9 mouse cellular contexts compared by ENCODE assay signal in the genomic region with DNA sequence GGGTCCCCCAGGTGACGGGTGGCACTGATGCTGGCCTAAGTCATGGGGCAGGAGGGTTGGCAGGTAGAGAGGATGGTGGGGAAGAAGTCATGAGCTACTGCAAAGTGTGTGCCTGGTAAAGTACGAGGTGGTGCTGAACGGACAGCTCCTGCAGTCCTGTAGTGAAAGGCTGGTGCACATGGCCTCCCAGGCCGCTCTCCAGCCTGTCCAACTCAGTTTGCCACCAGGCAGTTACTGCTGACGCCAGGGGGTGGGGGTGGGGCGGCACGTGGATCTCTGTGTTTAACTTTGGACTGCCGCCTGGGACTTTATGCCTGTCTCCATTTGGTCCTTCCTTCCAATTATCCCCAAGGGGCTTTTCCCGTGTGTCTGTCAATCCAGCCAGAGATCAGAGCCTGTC. TPM values are rescaled to one million over a fixed set of nuclear protein-coding genes. Genes with fewer than 3 reads are reported as not detected.
DNase-seq lines count a peak whose midpoint lies in the region; ATAC-seq and TF ChIP-seq lines count a peak whose summit lies in the region.
"Had no signal": no experiment of that assay in that cellular context is flagged by ENCODE, and none has a peak within 500 bp of the region (broad histone marks: within the 10 kb centered on the region; RNA-seq: fewer than 3 reads in every experiment).

No protein-coding gene starts in this region.

- no peak overlapping the region for H3K27ac ChIP-seq in hindbrain, postnatal 0 days
- H3K27ac ChIP-seq in liver, postnatal 0 days (ENCODE audit: low read depth) = no peak overlapping the region
- H3K27ac ChIP-seq: heart, embryonic 13.5 days had no signal

- 4% methylated on average over 9 of the region's 9 CpGs for WGBS in hindbrain, postnatal 0 days
- WGBS in liver, postnatal 0 days (ENCODE audit: insufficient replicate concordance) = 5% methylated on average over 9 of the region's 9 CpGs

- H3K9me3 ChIP-seq in hindbrain, postnatal 0 days (ENCODE audit: low read length) = no peaks in the 10 kb centered on the region
- H3K9me3 ChIP-seq in liver, postnatal 0 days (ENCODE audit: low read length) = no peaks in the 10 kb centered on the region
- H3K9me3 ChIP-seq: heart, embryonic 13.5 days had no signal

- no peak for TF ChIP-seq EP300 in liver, postnatal 0 days (IDR thresholded peaks at IDR 0.05; ENCODE audit: low read depth)

- no peak overlapping the region for H3K4me2 ChIP-seq in hindbrain, postnatal 0 days (ENCODE audit: low read depth, low read length)
- no peak overlapping the region for H3K4me2 ChIP-seq in liver, postnatal 0 days (ENCODE audit: low read depth, low read length)
- H3K4me2 ChIP-seq: heart, embryonic 13.5 days had no signal

- ATAC-seq in hindbrain, postnatal 0 days = no peak
- ATAC-seq in liver, postnatal 0 days = peak; percentile 78; the same call in 1 of the 2 replicates

- H3K9ac ChIP-seq in hindbrain, postnatal 0 days (replicated peaks; ENCODE audit: low read length) = no peak overlapping the region
- no peak overlapping the region for H3K9ac ChIP-seq in liver, postnatal 0 days (replicated peaks)
- H3K9ac ChIP-seq: heart, embryonic 13.5 days had no signal

- peaks cover 8% of the 10 kb centered on the region; the same call in 1 of the 2 replicates for H3K4me1 ChIP-seq in hindbrain, postnatal 0 days (ENCODE audit: insufficient read depth, low read length)
- peaks cover 5% of the 10 kb centered on the region for H3K4me1 ChIP-seq in liver, postnatal 0 days (ENCODE audit: insufficient read depth)

- no peaks in the 10 kb centered on the region for H3K36me3 ChIP-seq in hindbrain, postnatal 0 days (ENCODE audit: insufficient read depth, low read length)
- no peaks in the 10 kb centered on the region for H3K36me3 ChIP-seq in liver, postnatal 0 days (replicated peaks; ENCODE audit: insufficient read depth, low read length)
- H3K36me3 ChIP-seq: heart, embryonic 13.5 days had no signal

- no peak for TF ChIP-seq CTCF in hindbrain, postnatal 0 days (IDR thresholded peaks at IDR 0.05; ENCODE audit: low read depth)
- TF ChIP-seq CTCF in liver, postnatal 0 days (IDR thresholded peaks at IDR 0.05; ENCODE audit: low read depth) = no peak

- peak; percentile 37 for DNase-seq in urinary bladder, postnatal 10 days (ENCODE audit: low spot score)
- DNase-seq in urinary bladder, adult 2 months (ENCODE audit: low spot score) = no peak
- DNase-seq in adrenal gland, postnatal 14 days = peak; percentile 85
- peak; percentile 67 for DNase-seq in hindbrain, postnatal 0 days (ENCODE audit: low spot score)
- DNase-seq in liver, postnatal 0 days = peak; percentile 85
- peak; percentile 80 for DNase-seq in retina, postnatal 1 day
- no peak for DNase-seq in cerebellum, postnatal 36 days

- H3K4me3 ChIP-seq in hindbrain, postnatal 0 days (ENCODE audit: low read length) = no peak overlapping the region
- no peak overlapping the region for H3K4me3 ChIP-seq in liver, postnatal 0 days (ENCODE audit: low read depth, low read length)
- H3K4me3 ChIP-seq: heart, embryonic 13.5 days had no signal

- no peaks in the 10 kb centered on the region for H3K27me3 ChIP-seq in hindbrain, postnatal 0 days (ENCODE audit: insufficient read depth, low read length)
- H3K27me3 ChIP-seq in liver, postnatal 0 days (ENCODE audit: insufficient read depth, low read length) = no peaks in the 10 kb centered on the region

RNA-seq across cellular contexts. Expression of a gene that starts 5.0 kb away (rescaled TPM):
- polyA plus RNA-seq in urinary bladder, adult 2 months (2012; rRNA removed) = 0.12 and 0.18 TPM in 2 replicates
- 1.7 and 3.3 TPM in 2 replicates for total RNA-seq in adrenal gland, postnatal 14 days (2021)
- total RNA-seq in hindbrain, postnatal 0 days (2014; rRNA removed) = 26.6 and 42.3 TPM in 2 replicates
- polyA plus RNA-seq in hindbrain, postnatal 0 days (2015; fragmentation: Nextera tagmentation; extraction: Ambion mirVana) = 27.3 and 29.7 TPM in 2 replicates
- not detected in 2 replicates for polyA plus RNA-seq in liver, postnatal 0 days (2015; fragmentation: Nextera tagmentation; extraction: Ambion mirVana)
- polyA plus RNA-seq: spleen, adult 2 months had no signal

RNA-seq across cellular contexts. Expression of a gene that starts 19.8 kb away (rescaled TPM):
- 0.32 and 0.46 TPM in 2 replicates for polyA plus RNA-seq in urinary bladder, adult 2 months (2012; rRNA removed)
- total RNA-seq in adrenal gland, postnatal 14 days (2021) = not detected in 2 replicates
- total RNA-seq in hindbrain, postnatal 0 days (2014; rRNA removed) = not detected in 2 replicates
- not detected in 2 replicates for polyA plus RNA-seq in hindbrain, postnatal 0 days (2015; fragmentation: Nextera tagmentation; extraction: Ambion mirVana)
- 1.2 and 26.9 TPM in 2 replicates for polyA plus RNA-seq in liver, postnatal 0 days (2015; fragmentation: Nextera tagmentation; extraction: Ambion mirVana)

RNA-seq across cellular contexts. Expression of a gene that starts 31.2 kb away (rescaled TPM):
- not detected in 2 replicates for polyA plus RNA-seq in urinary bladder, adult 2 months (2012; rRNA removed)
- total RNA-seq in adrenal gland, postnatal 14 days (2021) = not detected in 2 replicates
- not detected in 2 replicates for total RNA-seq in hindbrain, postnatal 0 days (2014; rRNA removed)
- polyA plus RNA-seq in hindbrain, postnatal 0 days (2015; fragmentation: Nextera tagmentation; extraction: Ambion mirVana) = not detected in 2 replicates
- not detected in 2 replicates for polyA plus RNA-seq in liver, postnatal 0 days (2015; fragmentation: Nextera tagmentation; extraction: Ambion mirVana)
- polyA plus RNA-seq: heart, embryonic 13.5 days; spleen, adult 2 months had no signal

RNA-seq across cellular contexts. Expression of a gene that starts 42.1 kb away (rescaled TPM):
- polyA plus RNA-seq in urinary bladder, adult 2 months (2012; rRNA removed) = 31.2 and 33.5 TPM in 2 replicates
- 57.1 and 69.7 TPM in 2 replicates for total RNA-seq in adrenal gland, postnatal 14 days (2021)
- 36.0 and 52.1 TPM in 2 replicates for total RNA-seq in hindbrain, postnatal 0 days (2014; rRNA removed)
- 77.2 and 83.5 TPM in 2 replicates for polyA plus RNA-seq in hindbrain, postnatal 0 days (2015; fragmentation: Nextera tagmentation; extraction: Ambion mirVana)
- polyA plus RNA-seq in liver, postnatal 0 days (2015; fragmentation: Nextera tagmentation; extraction: Ambion mirVana) = 20.9 and 21.7 TPM in 2 replicates

RNA-seq across cellular contexts. Expression of a gene that starts 49.8 kb away (rescaled TPM):
- polyA plus RNA-seq in urinary bladder, adult 2 months (2012; rRNA removed) = not detected in 2 replicates
- total RNA-seq in adrenal gland, postnatal 14 days (2021) = not detected in 2 replicates
- total RNA-seq in hindbrain, postnatal 0 days (2014; rRNA removed) = not detected in 2 replicates
- polyA plus RNA-seq in hindbrain, postnatal 0 days (2015; fragmentation: Nextera tagmentation; extraction: Ambion mirVana) = not detected in 2 replicates
- polyA plus RNA-seq in liver, postnatal 0 days (2015; fragmentation: Nextera tagmentation; extraction: Ambion mirVana) = not detected in 2 replicates
- polyA plus RNA-seq: heart, embryonic 13.5 days had no signal

Comparison
In these comparisons a context has a peak if more than half of its experiments do, and no peak if none do; other contexts are left out.
1. DNase-seq: peak in urinary bladder, postnatal 10 days (single experiment), adrenal gland, postnatal 14 days (single experiment), hindbrain, postnatal 0 days (single experiment), liver, postnatal 0 days (single experiment) and retina, postnatal 1 day (single experiment); none in urinary bladder, adult 2 months (single experiment) and cerebellum, postnatal 36 days (0 of 2).
2. RNA of a gene that starts 5.0 kb away (polyA plus RNA-seq): 27.3 to 29.7 TPM in hindbrain, postnatal 0 days; 0.12 to 0.18 TPM in urinary bladder, adult 2 months and not detected in liver, postnatal 0 days; every median in the first group is over 10 times any median in the second.